8 mouse cellular contexts compared by ENCODE assay signal in the genomic region with DNA sequence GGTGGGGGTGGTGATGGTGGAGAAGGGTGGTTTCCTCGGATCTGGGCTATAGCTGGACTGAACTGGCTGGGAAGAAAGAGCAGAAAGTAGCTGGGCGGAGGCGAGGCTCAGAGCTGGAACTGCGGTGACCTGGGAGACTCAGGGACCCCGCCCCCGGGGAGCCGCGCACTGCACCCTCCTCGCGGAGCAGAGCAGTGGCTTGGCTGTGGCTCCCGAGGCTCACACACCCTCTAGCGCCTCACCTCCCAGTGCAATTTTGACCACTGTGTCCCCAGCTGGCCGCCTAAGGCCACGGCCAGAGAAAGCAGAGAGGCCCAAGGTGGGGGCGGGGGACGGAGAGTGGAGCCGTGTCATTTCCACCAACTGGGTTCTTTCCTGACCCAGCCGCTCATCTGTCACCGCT. TPM values are rescaled to one million over a fixed set of nuclear protein-coding genes. Genes with fewer than 3 reads are reported as not detected.
DNase-seq lines count a peak whose midpoint lies in the region; ATAC-seq and TF ChIP-seq lines count a peak whose summit lies in the region.

No protein-coding gene starts in this region.

- H3K27ac ChIP-seq in testis, adult 2 months (ENCODE audit: control insufficient read depth, insufficient read depth, low read depth, low read length) = no peak overlapping the region
- H3K27ac ChIP-seq in hindbrain, embryonic 15.5 days (replicated peaks) = no peak overlapping the region
- H3K27ac ChIP-seq in midbrain, embryonic 13.5 days = no peak overlapping the region
- no peak overlapping the region for H3K27ac ChIP-seq in thymus, adult 2 months (ENCODE audit: control insufficient read depth, insufficient read depth, low read length)

- H3K4me2 ChIP-seq in hindbrain, embryonic 15.5 days = peak overlapping the region; percentile 58
- peak overlapping the region; percentile 75 for H3K4me2 ChIP-seq in midbrain, embryonic 13.5 days (replicated peaks)

- peak; percentile 56 for ATAC-seq in hindbrain, embryonic 15.5 days (ENCODE audit: low FRiP score, low read depth)
- peak; percentile 81 for ATAC-seq in midbrain, embryonic 13.5 days

- no peak overlapping the region for H3K9ac ChIP-seq in hindbrain, embryonic 15.5 days
- peak overlapping the region; percentile 53 for H3K9ac ChIP-seq in midbrain, embryonic 13.5 days (replicated peaks)

- no peaks in the 10 kb centered on the region for H3K27me3 ChIP-seq in testis, adult 2 months (ENCODE audit: control insufficient read depth, insufficient read depth, low read length)
- H3K27me3 ChIP-seq in hindbrain, embryonic 15.5 days = peaks cover 50% of the 10 kb centered on the region
- peaks cover 54% of the 10 kb centered on the region for H3K27me3 ChIP-seq in midbrain, embryonic 13.5 days
- H3K27me3 ChIP-seq in thymus, adult 2 months (ENCODE audit: control insufficient read depth, insufficient read depth, low read length) = peaks cover 3% of the 10 kb centered on the region; the same call in 1 of the 2 replicates

- TF ChIP-seq CTCF in testis, adult 2 months (IDR thresholded peaks at IDR 0.05; ENCODE audit: control insufficient read depth, insufficient read depth, insufficient replicate concordance, low read depth, low read length) = no peak
- TF ChIP-seq CTCF in thymus, adult 2 months (IDR thresholded peaks at IDR 0.05; ENCODE audit: borderline replicate concordance, control insufficient read depth, extremely low read depth, insufficient read depth, low read length, poor library complexity) = no peak

- no peak for TF ChIP-seq POLR2A in testis, adult 2 months (IDR thresholded peaks at IDR 0.05; ENCODE audit: control insufficient read depth, low read depth, low read length)
- TF ChIP-seq POLR2A in thymus, adult 2 months (IDR thresholded peaks at IDR 0.05; ENCODE audit: control insufficient read depth, extremely low read depth, insufficient read depth, low read length, poor library complexity) = no peak

- H3K36me3 ChIP-seq in testis, adult 2 months (ENCODE audit: control insufficient read depth, insufficient read depth, low read length) = no peaks in the 10 kb centered on the region
- no peaks in the 10 kb centered on the region for H3K36me3 ChIP-seq in hindbrain, embryonic 15.5 days
- H3K36me3 ChIP-seq in midbrain, embryonic 13.5 days = no peaks in the 10 kb centered on the region
- no peaks in the 10 kb centered on the region for H3K36me3 ChIP-seq in thymus, adult 2 months (ENCODE audit: control insufficient read depth, insufficient read depth, low read length)

- under 1% methylated on average over 19 of the region's 19 CpGs for WGBS in hindbrain, embryonic 15.5 days
- 2% methylated on average over 19 of the region's 19 CpGs for WGBS in midbrain, embryonic 13.5 days
- 5% methylated on average over 19 of the region's 19 CpGs for WGBS in thymus, adult 2 months

- peak; percentile 8 to 48 for DNase-seq in adrenal gland, adult (ENCODE audit: inconsistent age in 2 of 2, low spot score in 1 of 2)
- no peak for DNase-seq in adrenal gland, adult 8-10 months
- no peak for DNase-seq in testis, postnatal 14 days (ENCODE audit: low spot score)
- DNase-seq in thymus, adult 2 months = no peak
- no peak for DNase-seq in T-cell, adult 2 months (ENCODE audit: low spot score)

- H3K9me3 ChIP-seq in hindbrain, embryonic 15.5 days = no peaks in the 10 kb centered on the region
- no peaks in the 10 kb centered on the region for H3K9me3 ChIP-seq in midbrain, embryonic 13.5 days

- H3K4me1 ChIP-seq in testis, adult 2 months (ENCODE audit: control insufficient read depth, insufficient read depth, low read length) = peaks cover 4% of the 10 kb centered on the region
- peaks cover 16% of the 10 kb centered on the region for H3K4me1 ChIP-seq in hindbrain, embryonic 15.5 days (replicated peaks)
- H3K4me1 ChIP-seq in midbrain, embryonic 13.5 days (replicated peaks) = peaks cover 17% of the 10 kb centered on the region
- no peaks in the 10 kb centered on the region for H3K4me1 ChIP-seq in thymus, adult 2 months (replicated peaks; ENCODE audit: control insufficient read depth, insufficient read depth, low read length)

- H3K4me3 ChIP-seq in testis, adult 2 months (ENCODE audit: control insufficient read depth, low read depth, low read length) = peak overlapping the region; percentile 0; the same call in 1 of the 2 replicates
- H3K4me3 ChIP-seq in hindbrain, embryonic 15.5 days = peak overlapping the region; percentile 30
- H3K4me3 ChIP-seq in midbrain, embryonic 13.5 days (replicated peaks) = peak overlapping the region; percentile 37
- no peak overlapping the region for H3K4me3 ChIP-seq in thymus, adult 2 months (ENCODE audit: control insufficient read depth, insufficient read depth, low read length)

RNA-seq across cellular contexts. Expression of a gene that starts 16.3 kb away (rescaled TPM):
- not detected for total RNA-seq in adrenal gland, adult 8-10 months (2022)
- 0.04 TPM in 2 replicates for polyA plus RNA-seq in testis, adult 2 months (2012; rRNA removed)
- polyA plus RNA-seq in hindbrain, embryonic 15.5 days (2015; fragmentation: Nextera tagmentation; extraction: Ambion mirVana) = 4.8 and 6.8 TPM in 2 replicates
- 8.0 and 9.9 TPM in 2 replicates for polyA plus RNA-seq in midbrain, embryonic 13.5 days (2015; fragmentation: Nextera tagmentation; extraction: Ambion mirVana)
- polyA plus RNA-seq in thymus, adult 2 months (2012; rRNA removed) = 0.06 TPM in 1 of 2 replicates, not detected in the other

Comparison
In these comparisons a context has a peak if more than half of its experiments do, and no peak if none do; other contexts are left out.
1. DNase-seq: peak in adrenal gland, adult (2 of 2); none in adrenal gland, adult 8-10 months (single experiment), testis, postnatal 14 days (single experiment), thymus, adult 2 months (single experiment) and T-cell, adult 2 months (single experiment).